Mouse (Mus musculus) G1E-ER4 (cell line): Measurements from ENCODE around the gene Ttc27. TPM values are rescaled to one million over a fixed set of nuclear protein-coding genes. Genes with fewer than 3 reads are reported as not detected.

Source experiments
- GATA1 ChIP-seq: IDR thresholded peaks from one replicate; pipeline ENCODE4 v1.8.0; 2012; ENCODE audit warnings: low read length, inconsistent platforms
- polyA plus RNA-seq: library from polyadenylated mRNA; stranded (reverse); fragments of >175 nt; gene quantifications from 2 replicates; pipeline ENCODE4 v1.2.3, GENCODE M21; 2012

The Ttc27 gene
- polyA plus RNA-seq, 1 experiment = 30.0 TPM

GRCm38 (mm10) chr17:74799865-74800264 is 82.3 kb downstream of the Ttc27 start:
- no peak for TF ChIP-seq GATA1

- TF ChIP-seq GATA1 = no peak
Measured at GRCm38 (mm10) chr17:74802765-74803164, 85.2 kb downstream of the Ttc27 start.

- no peak for TF ChIP-seq GATA1
Measured at GRCm38 (mm10) chr17:74803835-74804234, 86.3 kb downstream of the Ttc27 start.

GRCm38 (mm10) chr17:74804321-74804930 is 86.9 kb downstream of the Ttc27 start:
- no peak for TF ChIP-seq GATA1

GRCm38 (mm10) chr17:74807509-74808248 is 90.1 kb downstream of the Ttc27 start:
- TF ChIP-seq GATA1 = no peak

GRCm38 (mm10) chr17:74808330-74808729 is 90.8 kb downstream of the Ttc27 start:
- TF ChIP-seq GATA1 = no peak

- TF ChIP-seq GATA1 = no peak
Measured at GRCm38 (mm10) chr17:74808901-74809300, 91.4 kb downstream of the Ttc27 start.

- TF ChIP-seq GATA1 = no peak
Measured at GRCm38 (mm10) chr17:74810892-74811625, 93.5 kb downstream of the Ttc27 start.

GRCm38 (mm10) chr17:74819711-74820110 is 102.2 kb downstream of the Ttc27 start:
- TF ChIP-seq GATA1 = no peak

GRCm38 (mm10) chr17:74830851-74831250 is 113.3 kb downstream of the Ttc27 start:
- no peak for TF ChIP-seq GATA1

- TF ChIP-seq GATA1 = no peak
Measured at GRCm38 (mm10) chr17:74841721-74842120, 124.2 kb downstream of the Ttc27 start.

- TF ChIP-seq GATA1 = no peak
Measured at GRCm38 (mm10) chr17:74842603-74843002, 125.1 kb downstream of the Ttc27 start.

- no peak for TF ChIP-seq GATA1
Measured at GRCm38 (mm10) chr17:74843486-74843885, 126.0 kb downstream of the Ttc27 start.

GRCm38 (mm10) chr17:74846031-74846891 is 128.7 kb downstream of the Ttc27 start:
- TF ChIP-seq GATA1 = no peak

GRCm38 (mm10) chr17:74850216-74850615 is 132.7 kb downstream of the Ttc27 start:
- no peak for TF ChIP-seq GATA1
